Mouse (Mus musculus) ES-Bruce4 (cell line): ENCODE results near the gene Frmd6. TPM values are rescaled to one million over a fixed set of nuclear protein-coding genes. Genes with fewer than 3 reads are reported as not detected.

Experiments used
- H3K27ac ChIP-seq: 2 replicates; pipeline ENCODE4 v1.5.1; 2012; ENCODE audit warnings: low read length, inconsistent platforms; ENCODE audit not compliant: insufficient read depth
- H3K27me3 ChIP-seq: 2 replicates; pipeline ENCODE4 v1.6.1; 2012; ENCODE audit warnings: mild to moderate bottlenecking, low read length, inconsistent platforms; ENCODE audit not compliant: control insufficient read depth, poor library complexity, insufficient read depth, severe bottlenecking
- H3K36me3 ChIP-seq: 2 replicates; pipeline ENCODE4 v1.6.1; 2012; ENCODE audit warnings: inconsistent platforms, mild to moderate bottlenecking, low read length, moderate library complexity; ENCODE audit not compliant: control insufficient read depth, poor library complexity, insufficient read depth, severe bottlenecking
- H3K4me1 ChIP-seq: one replicate; pipeline ENCODE4 v1.8.1; 2011; ENCODE audit warnings: low read length; ENCODE audit not compliant: control insufficient read depth, insufficient read depth
- H3K4me3 ChIP-seq: 2 replicates; pipeline ENCODE4 v1.5.1; 2011; ENCODE audit warnings: low read depth, mild to moderate bottlenecking, low read length
- H3K9ac ChIP-seq: 2 replicates; pipeline ENCODE4 v1.6.1; 2012; ENCODE audit warnings: low read depth, mild to moderate bottlenecking, inconsistent platforms; ENCODE audit not compliant: poor library complexity, severe bottlenecking
- H3K9me3 ChIP-seq: replicated peaks from 2 replicates; pipeline ENCODE4 v1.6.1; 2012; ENCODE audit warnings: mild to moderate bottlenecking, low read length, inconsistent platforms; ENCODE audit not compliant: control insufficient read depth, poor library complexity, insufficient read depth, severe bottlenecking
- CTCF ChIP-seq: IDR thresholded peaks from one replicate; pipeline ENCODE4 v1.8.1; 2011; ENCODE audit warnings: low read depth, low read length
- EP300 ChIP-seq: IDR thresholded peaks from 2 replicates; pipeline ENCODE4 v1.6.1; 2011; ENCODE audit warnings: low read depth, low read length; ENCODE audit not compliant: insufficient read depth
- POLR2A ChIP-seq: IDR thresholded peaks from one replicate; pipeline ENCODE4 v1.8.1; 2011; ENCODE audit warnings: low read length; ENCODE audit not compliant: insufficient read depth
- polyA plus RNA-seq: library from polyadenylated mRNA; stranded (reverse); fragments of >200 nt; gene quantifications from 2 replicates; pipeline ENCODE4 v1.2.4, GENCODE M21; 2011; ENCODE audit warnings: low read depth; ENCODE audit not compliant: missing spikeins, insufficient read depth, insufficient read length

Gene Frmd6
- polyA plus RNA-seq, 1 experiment = 30.5 TPM

DNA sequence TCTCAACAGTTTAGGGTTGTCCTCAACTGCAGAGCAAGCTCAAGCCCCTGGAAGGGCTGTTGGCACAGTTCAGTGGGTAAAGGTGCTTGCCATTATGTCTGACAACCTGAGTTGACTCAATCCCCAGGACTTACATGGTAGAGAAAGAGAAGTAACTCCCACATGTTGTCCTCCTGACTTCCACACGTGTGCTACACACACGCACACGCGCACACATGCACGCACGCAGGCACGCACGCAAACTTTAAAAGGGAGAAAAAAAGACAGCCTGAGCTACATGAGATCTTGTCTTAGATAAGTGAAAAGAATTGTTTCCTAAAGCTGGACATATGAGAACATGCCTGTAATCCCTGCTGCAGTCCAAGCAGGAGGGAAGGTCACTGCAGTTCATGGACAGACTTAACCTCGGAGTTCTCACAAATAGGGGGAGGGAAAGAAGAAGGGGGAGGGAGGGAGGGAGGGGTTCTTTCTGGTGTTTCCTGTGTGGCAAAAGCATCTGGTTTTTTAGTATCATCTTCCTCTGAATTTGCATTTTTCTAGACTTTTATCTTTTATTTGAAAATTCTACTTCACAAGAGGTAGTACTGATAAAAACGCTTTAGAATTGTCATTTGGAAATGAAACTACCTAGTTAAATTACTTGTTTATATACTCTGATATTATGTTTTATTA, 121.4 kb downstream of the Frmd6 start:
- H3K27me3 ChIP-seq = no peaks in the 10 kb centered on the region
- peaks cover 7% of the 10 kb centered on the region; the same call in 1 of the 2 replicates for H3K36me3 ChIP-seq
- H3K27ac ChIP-seq = no peak overlapping the region
- H3K4me1 ChIP-seq = no peaks in the 10 kb centered on the region
- H3K9ac ChIP-seq = no peak overlapping the region
- H3K9me3 ChIP-seq = no peaks in the 10 kb centered on the region
- TF ChIP-seq CTCF (no peak), POLR2A (no peak), EP300 (no peak)
- H3K4me3 ChIP-seq = no peak overlapping the region

Other genes starting within 250 kb of the Frmd6 start
- gene Actr10, start 112.3 kb downstream of the Frmd6 start, polyA plus RNA-seq = 140 and 146 TPM in 2 replicates
- gene Psma3, start 149.1 kb downstream of the Frmd6 start, polyA plus RNA-seq = 421 and 456 TPM in 2 replicates
- 21.0 and 21.9 TPM in 2 replicates for gene Arid4a, start 190.5 kb downstream of the Frmd6 start, polyA plus RNA-seq